Mouse (Mus musculus) liver, embryonic 15.5 days (tissue): ENCODE results near the gene Slc27a4. TPM values are rescaled to one million over a fixed set of nuclear protein-coding genes. Genes with fewer than 3 reads are reported as not detected.
"Not testable (repeated sequence)": the region's sequence is repeated elsewhere in the genome, so short reads cannot be mapped to it uniquely, and the experiment has no call there.

ENCODE experiments used
- ATAC-seq: fragments of 200-750 bp; cut with Nextera tagmentation; 2 replicates; pipeline ENCODE4 v1.8.0; 2017; ENCODE audit warnings: moderate number of reproducible peaks, mild to moderate bottlenecking, moderate library complexity; ENCODE audit not compliant: insufficient read depth
- H3K27ac ChIP-seq: fragments of 300-500 bp; sonication (generic); replicated peaks from 2 replicates; pipeline ENCODE4 v1.5.1; 2015; ENCODE audit warnings: mild to moderate bottlenecking, inconsistent platforms
- H3K27me3 ChIP-seq: fragments of 300-500 bp; sonication (generic); 2 replicates; pipeline ENCODE4 v1.6.1; 2015; ENCODE audit warnings: mild to moderate bottlenecking, inconsistent platforms
- H3K36me3 ChIP-seq: fragments of 300-500 bp; sonication (generic); replicated peaks from 2 replicates; pipeline ENCODE4 v1.6.1; 2015; ENCODE audit warnings: moderate library complexity, mild to moderate bottlenecking, inconsistent platforms
- H3K4me1 ChIP-seq: fragments of 300-500 bp; sonication (generic); replicated peaks from 2 replicates; pipeline ENCODE4 v1.6.1; 2015; ENCODE audit warnings: inconsistent platforms
- H3K4me2 ChIP-seq: fragments of 300-500 bp; sonication (generic); 2 replicates; pipeline ENCODE4 v1.6.1; 2015; ENCODE audit warnings: moderate library complexity, mild to moderate bottlenecking, inconsistent platforms
- H3K4me3 ChIP-seq: fragments of 300-500 bp; sonication (generic); replicated peaks from 2 replicates; pipeline ENCODE4 v1.5.1; 2015; ENCODE audit warnings: mild to moderate bottlenecking, inconsistent platforms
- H3K9ac ChIP-seq: fragments of 300-500 bp; sonication (generic); 2 replicates; pipeline ENCODE4 v1.6.1; 2015; ENCODE audit warnings: moderate library complexity, mild to moderate bottlenecking, inconsistent platforms
- H3K9me3 ChIP-seq: fragments of 300-500 bp; sonication (generic); replicated peaks from 2 replicates; pipeline ENCODE4 v1.6.1; 2016; ENCODE audit warnings: inconsistent platforms
- WGBS: fragments of 180-500 bp; shearing (Covaris S2); methylation state at CpG from one replicate; pipeline ENCODE4 v1.1.7; 2015; ENCODE audit warnings: mixed read lengths; ENCODE audit not compliant: insufficient replicate concordance; 5-methylcytosine and 5-hydroxymethylcytosine counted together
- polyA plus RNA-seq: library from polyadenylated mRNA; unstranded; fragments of >200 nt; fragmentation: Nextera tagmentation; extraction: Ambion mirVana; gene quantifications from 2 replicates; pipeline ENCODE4 v1.2.1, GENCODE M21; 2015

Slc27a4 gene
- 3.2 and 4.1 TPM in 2 replicates for polyA plus RNA-seq

GRCm38 (mm10) chr2:29802075-29802826 lies at the start of gene Slc27a4:
TSS of gene Slc27a4 (plus strand) at chr2:29802634.
- 2% methylated on average over 28 of the region's 28 CpGs for WGBS
- peak; percentile 97 for ATAC-seq
- Histone ChIP-seq H3K9me3 (no peaks in the 10 kb centered on the region), H3K4me2 (peak within 1 kb of the TSS; percentile 98), H3K4me1 (peaks cover 14% of the 10 kb centered on the region), H3K36me3 (0 out of 2 replicates have a peak, but pooled peaks cover 8% of the 10 kb centered on the region), H3K9ac (peak within 1 kb of the TSS; percentile 71), H3K4me3 (peak within 1 kb of the TSS; percentile 72), H3K27ac (no peak within 1 kb of the TSS; the same call in 1 of the 2 replicates), H3K27me3 (peaks cover 40% of the 10 kb centered on the region)

GRCm38 (mm10) chr2:29755693-29756092 lies 46.7 kb upstream of the Slc27a4 start:
- ATAC-seq = no peak
- Histone ChIP-seq H3K27ac (no peak overlapping the region), H3K4me1 (no peaks in the 10 kb centered on the region), H3K4me3 (no peak overlapping the region), H3K4me2 (no peak overlapping the region), H3K36me3 (no peaks in the 10 kb centered on the region), H3K9ac (no peak overlapping the region), H3K27me3 (peaks cover 36% of the 10 kb centered on the region), H3K9me3 (no peaks in the 10 kb centered on the region)

GRCm38 (mm10) chr2:29764831-29765230 lies 37.6 kb upstream of the Slc27a4 start:
- Histone ChIP-seq H3K36me3 (no peaks in the 10 kb centered on the region), H3K27ac (no peak overlapping the region), H3K9ac (no peak overlapping the region), H3K27me3 (peaks cover 16% of the 10 kb centered on the region), H3K9me3 (no peaks in the 10 kb centered on the region), H3K4me2 (no peak overlapping the region), H3K4me1 (no peaks in the 10 kb centered on the region), H3K4me3 (no peak overlapping the region)
- ATAC-seq = no peak
- 0% methylated on average over 1 of the region's 1 CpGs for WGBS

GRCm38 (mm10) chr2:29767976-29768709 lies 34.3 kb upstream of the Slc27a4 start:
- Histone ChIP-seq H3K9ac (no peak overlapping the region), H3K27me3 (peaks cover 3% of the 10 kb centered on the region), H3K4me2 (no peak overlapping the region), H3K27ac (no peak overlapping the region), H3K36me3 (no peaks in the 10 kb centered on the region), H3K9me3 (no peaks in the 10 kb centered on the region), H3K4me3 (no peak overlapping the region), H3K4me1 (peaks cover 12% of the 10 kb centered on the region; the same call in 1 of the 2 replicates)
- ATAC-seq = no peak
- WGBS = 52% methylated on average over 11 of the region's 11 CpGs

- Histone ChIP-seq H3K27ac (no peak overlapping the region), H3K36me3 (no peaks in the 10 kb centered on the region), H3K9ac (no peak overlapping the region), H3K9me3 (no peaks in the 10 kb centered on the region), H3K4me1 (peaks cover 19% of the 10 kb centered on the region), H3K4me2 (no peak overlapping the region), H3K27me3 (no peaks in the 10 kb centered on the region), H3K4me3 (no peak overlapping the region)
- 46% methylated on average over 9 of the region's 9 CpGs for WGBS
- ATAC-seq = no peak
These were observed 33.5 kb upstream of the Slc27a4 start for GRCm38 (mm10) chr2:29768901-29769300.

GRCm38 (mm10) chr2:29770162-29770561 lies 32.3 kb upstream of the Slc27a4 start:
- Histone ChIP-seq H3K27ac (no peak overlapping the region), H3K4me2 (no peak overlapping the region), H3K27me3 (no peaks in the 10 kb centered on the region), H3K4me3 (no peak overlapping the region), H3K9ac (no peak overlapping the region), H3K4me1 (peaks cover 22% of the 10 kb centered on the region), H3K36me3 (no peaks in the 10 kb centered on the region), H3K9me3 (no peaks in the 10 kb centered on the region)
- no peak for ATAC-seq

- ATAC-seq = 0 out of 2 replicates have a peak, but pooled peaks have one; percentile 50
- Histone ChIP-seq H3K4me2 (no peak overlapping the region), H3K36me3 (peaks cover 5% of the 10 kb centered on the region; the same call in 1 of the 2 replicates), H3K9ac (no peak overlapping the region), H3K27ac (no peak overlapping the region), H3K4me3 (no peak overlapping the region), H3K4me1 (peaks cover 22% of the 10 kb centered on the region), H3K9me3 (no peaks in the 10 kb centered on the region), H3K27me3 (no peaks in the 10 kb centered on the region)
- WGBS = 29% methylated on average over 8 of the region's 8 CpGs
These were observed 30.6 kb upstream of the Slc27a4 start for GRCm38 (mm10) chr2:29771611-29772461.

- WGBS = 28% methylated on average over 4 of the region's 4 CpGs
- H3K27ac ChIP-seq = peak overlapping the region; percentile 35; the same call in 1 of the 2 replicates
These were observed 29.1 kb upstream of the Slc27a4 start for GRCm38 (mm10) chr2:29773323-29773722.

GRCm38 (mm10) chr2:29781256-29781655 lies 21.2 kb upstream of the Slc27a4 start:
- H3K36me3 ChIP-seq = peaks cover 91% of the 10 kb centered on the region
- H3K27ac ChIP-seq, ATAC-seq, H3K4me3 ChIP-seq, H3K4me1 ChIP-seq, H3K9me3 ChIP-seq, H3K4me2 ChIP-seq, H3K9ac ChIP-seq, H3K27me3 ChIP-seq: not testable (repeated sequence)
- 83% methylated on average over 2 of the region's 2 CpGs for WGBS

More at GRCm38 (mm10) chr2:29773323-29773722, 29.1 kb upstream of the Slc27a4 start:
- no peak overlapping the region for H3K4me2 ChIP-seq
- H3K9ac ChIP-seq = no peak overlapping the region
- no peaks in the 10 kb centered on the region for H3K9me3 ChIP-seq
- H3K36me3 ChIP-seq = peaks cover 20% of the 10 kb centered on the region
- no peak; the same call in 1 of the 2 replicates for ATAC-seq
- H3K27me3 ChIP-seq = no peaks in the 10 kb centered on the region
- H3K4me3 ChIP-seq = no peak overlapping the region
- H3K4me1 ChIP-seq = peaks cover 22% of the 10 kb centered on the region

- WGBS = 58% methylated on average over 4 of the region's 4 CpGs
- Histone ChIP-seq H3K27ac (no peak overlapping the region), H3K36me3 (peaks cover 64% of the 10 kb centered on the region), H3K4me1 (peaks cover 20% of the 10 kb centered on the region), H3K9ac (no peak overlapping the region), H3K27me3 (no peaks in the 10 kb centered on the region), H3K4me2 (no peak overlapping the region), H3K4me3 (no peak overlapping the region), H3K9me3 (no peaks in the 10 kb centered on the region)
- ATAC-seq = no peak
These were observed 18.1 kb upstream of the Slc27a4 start for GRCm38 (mm10) chr2:29784290-29784689.
